Mouse (Mus musculus) liver, embryonic 14.5 days (tissue): ENCODE measurements around the gene Hmgcs1.

Experiments
- CTCF ChIP-seq: IDR thresholded peaks from 2 replicates; pipeline ENCODE4 v1.5.1; 2016; ENCODE audit warnings: antibody characterized with exemption, low read depth, control low read depth
- EP300 ChIP-seq: IDR thresholded peaks from 2 replicates; pipeline ENCODE4 v1.6.1; 2016; ENCODE audit warnings: antibody characterized with exemption, low read depth

DNA sequence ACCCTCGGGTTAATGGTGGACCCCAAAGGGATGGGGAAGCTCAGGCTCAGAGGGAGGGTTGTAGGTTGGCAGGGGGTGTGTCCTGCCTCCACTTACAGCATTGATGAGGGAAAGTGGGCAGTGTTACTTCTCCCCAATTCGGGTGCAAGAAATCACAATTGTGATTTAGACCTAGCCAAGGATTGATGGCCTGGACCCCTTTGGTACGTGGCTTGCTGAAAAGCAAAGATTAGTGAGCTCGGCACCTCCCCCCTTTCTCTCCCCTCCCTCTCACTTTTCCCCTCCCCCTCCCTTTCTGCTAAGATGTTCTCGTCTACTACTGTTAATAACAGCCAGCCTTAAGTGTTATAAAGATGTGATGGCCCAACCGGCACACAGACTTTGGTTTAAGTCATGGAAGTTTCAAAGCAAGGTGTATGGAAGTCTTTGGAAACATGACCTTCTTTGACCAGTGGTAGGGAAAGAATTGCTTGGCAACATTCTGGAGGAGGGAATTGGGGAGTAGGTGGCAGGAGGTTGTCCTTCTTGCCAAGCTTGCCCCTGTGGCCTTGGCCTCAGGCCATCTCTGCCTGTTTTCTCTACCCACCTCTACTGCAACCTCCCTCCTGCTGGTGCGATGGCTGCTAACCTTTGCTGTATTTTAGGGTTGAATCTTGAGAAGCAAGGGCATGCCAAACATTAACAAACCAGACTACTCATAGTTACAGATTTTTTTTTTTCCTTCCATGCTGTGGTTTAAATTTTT is 869 bp downstream of the Hmgcs1 start:
- TF ChIP-seq CTCF (no peak), EP300 (no peak)
